Mouse (Mus musculus): Measurements from ENCODE around the gene Gm3238. TPM values are rescaled to one million over a fixed set of nuclear protein-coding genes. Genes with fewer than 3 reads are reported as not detected.
A peak's percentile ranks its signal among the peaks of the same experiment; 100 is the strongest.
"Not testable (repeated sequence)": the region's sequence is repeated elsewhere in the genome, so short reads cannot be mapped to it uniquely, and the experiment has no call there.

The Gm3238 gene
- polyA plus RNA-seq, 1 experiment from 2014 or later = not detected

GRCm38 (mm10) chr10:77741924-77742688 is 29.0 kb downstream of the Gm3238 start, which contains the start of gene Gm18596:
Gm18596 (minus strand) TSS chr10:77742638.
- H3K9ac ChIP-seq (replicated peaks); H3K9me3 ChIP-seq; ATAC-seq (ENCODE audit: insufficient number of reproducible peaks, insufficient read depth, low FRiP score, low TSS enrichment, low read depth); H3K27me3 ChIP-seq; H3K4me3 ChIP-seq (replicated peaks); H3K36me3 ChIP-seq; H3K4me2 ChIP-seq: not testable (repeated sequence)
- 49% methylated on average over 4 of the region's 5 CpGs for WGBS
- 0 out of 2 replicates have a peak within 1 kb of the TSS, but pooled peaks have one; percentile 62 for H3K27ac ChIP-seq
- H3K4me1 ChIP-seq (replicated peaks) = peaks cover 27% of the 10 kb centered on the region

- Histone ChIP-seq H3K27ac (no peak overlapping the region), H3K4me3 (replicated peaks) (no peak overlapping the region), H3K4me2 (no peak overlapping the region), H3K9ac (replicated peaks) (no peak overlapping the region), H3K36me3 (no peaks in the 10 kb centered on the region), H3K4me1 (replicated peaks) (peaks cover 29% of the 10 kb centered on the region), H3K9me3 (peaks cover 17% of the 10 kb centered on the region), H3K27me3 (no peaks in the 10 kb centered on the region)
- 83% methylated on average over 4 of the region's 4 CpGs for WGBS
- ATAC-seq (ENCODE audit: insufficient number of reproducible peaks, insufficient read depth, low FRiP score, low TSS enrichment, low read depth) = no peak
Observed at GRCm38 (mm10) chr10:77738929-77739328, 32.2 kb downstream of the Gm3238 start.

GRCm38 (mm10) chr10:77735928-77736327 is 35.2 kb downstream of the Gm3238 start:
- Histone ChIP-seq H3K9ac (replicated peaks) (no peak overlapping the region), H3K9me3 (peaks cover 19% of the 10 kb centered on the region), H3K4me1 (replicated peaks) (peaks cover 12% of the 10 kb centered on the region), H3K4me2 (no peak overlapping the region), H3K36me3 (no peaks in the 10 kb centered on the region), H3K27ac (no peak overlapping the region), H3K4me3 (replicated peaks) (no peak overlapping the region), H3K27me3 (no peaks in the 10 kb centered on the region)
- no peak for ATAC-seq (ENCODE audit: insufficient number of reproducible peaks, insufficient read depth, low FRiP score, low TSS enrichment, low read depth)
- 86% methylated on average over 1 of the region's 1 CpGs for WGBS

- Histone ChIP-seq H3K4me1 (replicated peaks) (no peaks in the 10 kb centered on the region), H3K4me3 (replicated peaks) (no peak overlapping the region), H3K9me3 (peaks cover 5% of the 10 kb centered on the region; the same call in 1 of the 2 replicates), H3K27me3 (no peaks in the 10 kb centered on the region), H3K36me3 (no peaks in the 10 kb centered on the region), H3K27ac (no peak overlapping the region), H3K9ac (replicated peaks) (no peak overlapping the region), H3K4me2 (no peak overlapping the region)
- 55% methylated on average over 4 of the region's 4 CpGs for WGBS
- no peak for ATAC-seq (ENCODE audit: insufficient number of reproducible peaks, insufficient read depth, low FRiP score, low TSS enrichment, low read depth)
Observed at GRCm38 (mm10) chr10:77729241-77729640, 41.9 kb downstream of the Gm3238 start.

- H3K9me3 ChIP-seq = no peaks in the 10 kb centered on the region
- no peak overlapping the region for H3K9ac ChIP-seq (replicated peaks)
- WGBS = 61% methylated on average over 4 of the region's 4 CpGs
- H3K36me3 ChIP-seq = no peaks in the 10 kb centered on the region
- no peaks in the 10 kb centered on the region for H3K4me1 ChIP-seq (replicated peaks)
- no peak overlapping the region for H3K4me2 ChIP-seq
- no peak overlapping the region for H3K4me3 ChIP-seq (replicated peaks)
- H3K27ac ChIP-seq = no peak overlapping the region
- ATAC-seq (ENCODE audit: insufficient number of reproducible peaks, insufficient read depth, low FRiP score, low TSS enrichment, low read depth) = no peak
- H3K27me3 ChIP-seq = no peaks in the 10 kb centered on the region
Observed at GRCm38 (mm10) chr10:77728280-77728679, 42.8 kb downstream of the Gm3238 start.

- no peaks in the 10 kb centered on the region for H3K4me1 ChIP-seq (replicated peaks)
- H3K9ac ChIP-seq (replicated peaks) = no peak within 1 kb of the TSS
- H3K27me3 ChIP-seq = no peaks in the 10 kb centered on the region
- no peak within 1 kb of the TSS for H3K4me2 ChIP-seq
- H3K36me3 ChIP-seq = no peaks in the 10 kb centered on the region
- no peak within 1 kb of the TSS for H3K4me3 ChIP-seq (replicated peaks)
- H3K9me3 ChIP-seq = no peaks in the 10 kb centered on the region
- H3K27ac ChIP-seq = no peak within 1 kb of the TSS
- no peak for ATAC-seq (ENCODE audit: insufficient number of reproducible peaks, insufficient read depth, low FRiP score, low TSS enrichment, low read depth)
- WGBS = 21% methylated on average over 3 of the region's 3 CpGs
Observed at GRCm38 (mm10) chr10:77726186-77726585, 44.9 kb downstream of the Gm3238 start, which contains the start of gene Gm10100. Gm10100 (plus strand) TSS chr10:77726486.

- Histone ChIP-seq H3K27me3 (no peaks in the 10 kb centered on the region), H3K4me2 (no peak overlapping the region), H3K9ac (replicated peaks) (no peak overlapping the region), H3K27ac (no peak overlapping the region), H3K4me1 (replicated peaks) (no peaks in the 10 kb centered on the region), H3K36me3 (no peaks in the 10 kb centered on the region), H3K9me3 (peaks cover 6% of the 10 kb centered on the region; the same call in 1 of the 2 replicates), H3K4me3 (replicated peaks) (no peak overlapping the region)
- ATAC-seq (ENCODE audit: insufficient number of reproducible peaks, insufficient read depth, low FRiP score, low TSS enrichment, low read depth) = no peak
- WGBS = 84% methylated on average over 8 of the region's 8 CpGs
Observed at GRCm38 (mm10) chr10:77724855-77725254, 46.3 kb downstream of the Gm3238 start.

Other genes starting within 250 kb of the Gm3238 start
- gene Itgb2, start 241.1 kb downstream of the Gm3238 start, polyA plus RNA-seq (2016; fragmentation: Nextera tagmentation; extraction: Ambion mirVana) = 0.98 and 1.0 TPM in 2 replicates
- gene Pttg1ip, start 189.6 kb downstream of the Gm3238 start, polyA plus RNA-seq (2016; fragmentation: Nextera tagmentation; extraction: Ambion mirVana) = 83.6 and 84.0 TPM in 2 replicates
- 345 and 359 TPM in 2 replicates for gene Sumo3, start 165.2 kb downstream of the Gm3238 start, polyA plus RNA-seq (2016; fragmentation: Nextera tagmentation; extraction: Ambion mirVana)
- gene Gm49325, start 165.1 kb downstream of the Gm3238 start, polyA plus RNA-seq (2016; fragmentation: Nextera tagmentation; extraction: Ambion mirVana) = 9.7 and 12.0 TPM in 2 replicates
- 75.4 and 79.3 TPM in 2 replicates for gene Ube2g2, start 149.1 kb downstream of the Gm3238 start, polyA plus RNA-seq (2016; fragmentation: Nextera tagmentation; extraction: Ambion mirVana)
- 0.50 and 1.3 TPM in 2 replicates for gene Tspear, start 84.8 kb downstream of the Gm3238 start, polyA plus RNA-seq (2016; fragmentation: Nextera tagmentation; extraction: Ambion mirVana)
- gene Gm19402, start 80.6 kb downstream of the Gm3238 start, polyA plus RNA-seq (2016; fragmentation: Nextera tagmentation; extraction: Ambion mirVana) = not detected in 2 replicates
- gene Gm9508, start 74.1 kb downstream of the Gm3238 start, polyA plus RNA-seq (2016; fragmentation: Nextera tagmentation; extraction: Ambion mirVana) = not detected in 2 replicates
- not detected in 2 replicates for gene Gm10272, start 64.7 kb downstream of the Gm3238 start, polyA plus RNA-seq (2016; fragmentation: Nextera tagmentation; extraction: Ambion mirVana)
- gene Gm10024, start 59.9 kb downstream of the Gm3238 start, polyA plus RNA-seq (2016; fragmentation: Nextera tagmentation; extraction: Ambion mirVana) = not detected in 2 replicates
- gene Gm10142, start 55.5 kb downstream of the Gm3238 start, polyA plus RNA-seq (2016; fragmentation: Nextera tagmentation; extraction: Ambion mirVana) = not detected in 2 replicates
- not detected in 2 replicates for gene Krtap12-1, start 50.7 kb downstream of the Gm3238 start, polyA plus RNA-seq (2016; fragmentation: Nextera tagmentation; extraction: Ambion mirVana)
- not detected in 2 replicates for gene Gm10100, start 44.8 kb downstream of the Gm3238 start, polyA plus RNA-seq (2016; fragmentation: Nextera tagmentation; extraction: Ambion mirVana)
- gene Gm18596, start 28.7 kb downstream of the Gm3238 start, polyA plus RNA-seq (2016; fragmentation: Nextera tagmentation; extraction: Ambion mirVana) = not detected in 2 replicates
- gene Gm9736, start 20.0 kb downstream of the Gm3238 start, polyA plus RNA-seq (2016; fragmentation: Nextera tagmentation; extraction: Ambion mirVana) = not detected in 2 replicates
- gene Gm3233, start 11.6 kb downstream of the Gm3238 start, polyA plus RNA-seq (2016; fragmentation: Nextera tagmentation; extraction: Ambion mirVana) = not detected in 2 replicates
- gene Gm7138, start 5.6 kb upstream of the Gm3238 start, polyA plus RNA-seq (2016; fragmentation: Nextera tagmentation; extraction: Ambion mirVana) = not detected in 2 replicates
- not detected in 2 replicates for gene Gm3250, start 11.2 kb upstream of the Gm3238 start, polyA plus RNA-seq (2016; fragmentation: Nextera tagmentation; extraction: Ambion mirVana)
- not detected in 2 replicates for gene Gm7137, start 16.9 kb upstream of the Gm3238 start, polyA plus RNA-seq (2016; fragmentation: Nextera tagmentation; extraction: Ambion mirVana)
- gene Gm9639, start 23.8 kb upstream of the Gm3238 start, polyA plus RNA-seq (2016; fragmentation: Nextera tagmentation; extraction: Ambion mirVana) = not detected in 2 replicates
- gene Gm19668, start 27.8 kb upstream of the Gm3238 start, polyA plus RNA-seq (2016; fragmentation: Nextera tagmentation; extraction: Ambion mirVana) = not detected in 2 replicates
- not detected in 2 replicates for gene Gm9507, start 40.5 kb upstream of the Gm3238 start, polyA plus RNA-seq (2016; fragmentation: Nextera tagmentation; extraction: Ambion mirVana)
- gene Gm2696, start 43.4 kb upstream of the Gm3238 start, polyA plus RNA-seq (2016; fragmentation: Nextera tagmentation; extraction: Ambion mirVana) = not detected in 2 replicates
- gene Krtap10-4, start 55.8 kb upstream of the Gm3238 start, polyA plus RNA-seq (2016; fragmentation: Nextera tagmentation; extraction: Ambion mirVana) = not detected in 2 replicates
- gene Krtap10-10, start 64.6 kb upstream of the Gm3238 start, polyA plus RNA-seq (2016; fragmentation: Nextera tagmentation; extraction: Ambion mirVana) = not detected in 2 replicates
- not detected in 2 replicates for gene Gm36176, start 75.5 kb upstream of the Gm3238 start, polyA plus RNA-seq (2016; fragmentation: Nextera tagmentation; extraction: Ambion mirVana)
- gene Gm10318, start 81.5 kb upstream of the Gm3238 start, polyA plus RNA-seq (2016; fragmentation: Nextera tagmentation; extraction: Ambion mirVana) = not detected in 2 replicates
- not detected in 2 replicates for gene Gm3285, start 90.7 kb upstream of the Gm3238 start, polyA plus RNA-seq (2016; fragmentation: Nextera tagmentation; extraction: Ambion mirVana)
- gene Lrrc3, start 131.2 kb upstream of the Gm3238 start, polyA plus RNA-seq (2016; fragmentation: Nextera tagmentation; extraction: Ambion mirVana) = 3.1 and 3.4 TPM in 2 replicates
- gene Trpm2, start 199.2 kb upstream of the Gm3238 start, polyA plus RNA-seq (2016; fragmentation: Nextera tagmentation; extraction: Ambion mirVana) = 0.29 and 0.53 TPM in 2 replicates
- 28.2 and 29.2 TPM in 2 replicates for gene 1810043G02Rik, start 207.2 kb upstream of the Gm3238 start, polyA plus RNA-seq (2016; fragmentation: Nextera tagmentation; extraction: Ambion mirVana)
- gene Pfkl, start 238.8 kb upstream of the Gm3238 start, polyA plus RNA-seq (2016; fragmentation: Nextera tagmentation; extraction: Ambion mirVana) = 172 and 174 TPM in 2 replicates

Measured in limb, embryonic 12.5 days (tissue).